Mouse (Mus musculus) cortical plate, adult 2 months (tissue): ENCODE data around the gene Uox. TPM values are rescaled to one million over a fixed set of nuclear protein-coding genes. Genes with fewer than 3 reads are reported as not detected.

Experiments used
- H3K27ac ChIP-seq: fragments of 200-500 bp; 2 replicates; pipeline ENCODE4 v1.5.1; 2012; ENCODE audit warnings: low read length, control low read depth, inconsistent platforms; ENCODE audit not compliant: insufficient read depth
- H3K4me1 ChIP-seq: fragments of 200-500 bp; 2 replicates; pipeline ENCODE4 v1.6.1; 2011; ENCODE audit warnings: low read length; ENCODE audit not compliant: control insufficient read depth, insufficient read depth
- H3K4me3 ChIP-seq: fragments of 200-500 bp; 2 replicates; pipeline ENCODE4 v1.5.1; 2011; ENCODE audit warnings: mild to moderate bottlenecking, low read length, control low read depth; ENCODE audit not compliant: insufficient read depth
- CTCF ChIP-seq: fragments of 200-500 bp; IDR thresholded peaks from 2 replicates; pipeline ENCODE4 v1.5.1; 2011; ENCODE audit warnings: mild to moderate bottlenecking, control low read depth, low read length; ENCODE audit not compliant: insufficient read depth; ENCODE audit errors: extremely low read depth
- POLR2A ChIP-seq: fragments of 200-500 bp; IDR thresholded peaks from 2 replicates; pipeline ENCODE4 v1.6.1; 2011; ENCODE audit warnings: mild to moderate bottlenecking, low read length, control low read depth; ENCODE audit not compliant: insufficient read depth; ENCODE audit errors: extremely low read depth
- polyA plus RNA-seq: library from polyadenylated mRNA; depleted of rRNA; stranded (reverse); fragments of >200 nt; gene quantifications from 2 replicates; pipeline ENCODE4 v1.2.3, GENCODE M21; 2012

The Uox gene
- polyA plus RNA-seq, 1 experiment = 0.75 TPM

- H3K27ac ChIP-seq = peak overlapping the region; percentile 87; the same call in 1 of the 2 replicates
- TF ChIP-seq CTCF (no peak), POLR2A (no peak)
- no peak overlapping the region for H3K4me3 ChIP-seq
- H3K4me1 ChIP-seq = peaks cover 5% of the 10 kb centered on the region
Measured at GRCm38 (mm10) chr3:146598411-146598810, 28.2 kb downstream of the Uox start.

GRCm38 (mm10) chr3:146599198-146599900 is 29.1 kb downstream of the Uox start:
- TF ChIP-seq POLR2A (no peak), CTCF (no peak)
- Histone ChIP-seq H3K27ac (peak overlapping the region; percentile 87), H3K4me3 (no peak overlapping the region), H3K4me1 (peaks cover 5% of the 10 kb centered on the region)

GRCm38 (mm10) chr3:146601205-146601604 is 31.0 kb downstream of the Uox start:
- Histone ChIP-seq H3K27ac (no peak overlapping the region), H3K4me3 (no peak overlapping the region)
- TF ChIP-seq POLR2A (no peak), CTCF (no peak)

GRCm38 (mm10) chr3:146602531-146602930 is 32.3 kb downstream of the Uox start:
- Histone ChIP-seq H3K27ac (no peak overlapping the region), H3K4me3 (no peak overlapping the region)
- TF ChIP-seq CTCF (no peak), POLR2A (no peak)

More at GRCm38 (mm10) chr3:146601205-146601604, 31.0 kb downstream of the Uox start:
- H3K4me1 ChIP-seq = peaks cover 5% of the 10 kb centered on the region

DNA sequence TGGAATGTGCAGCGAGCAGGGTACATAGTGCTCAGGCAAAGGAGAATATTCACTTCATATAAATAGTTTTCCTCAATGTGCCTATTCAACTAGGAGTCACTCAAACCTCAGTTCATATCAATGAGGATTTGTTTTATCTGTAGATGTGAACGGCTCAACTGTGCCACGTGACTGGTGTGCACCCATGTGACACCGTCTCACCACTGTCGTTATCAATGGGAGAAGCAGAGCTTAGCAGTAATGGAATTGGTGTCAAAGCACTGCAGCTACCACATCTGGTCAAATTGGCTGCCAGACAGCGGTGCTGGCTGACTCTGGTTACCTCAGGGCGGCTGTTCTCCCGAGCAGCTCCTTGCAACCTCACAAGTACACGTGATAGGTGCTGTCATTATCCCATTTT is 34.4 kb downstream of the Uox start:
- Histone ChIP-seq H3K4me1 (peaks cover 7% of the 10 kb centered on the region), H3K27ac (no peak overlapping the region), H3K4me3 (no peak overlapping the region)
- TF ChIP-seq POLR2A (no peak), CTCF (no peak)

More at GRCm38 (mm10) chr3:146602531-146602930, 32.3 kb downstream of the Uox start:
- peaks cover 8% of the 10 kb centered on the region for H3K4me1 ChIP-seq

DNA sequence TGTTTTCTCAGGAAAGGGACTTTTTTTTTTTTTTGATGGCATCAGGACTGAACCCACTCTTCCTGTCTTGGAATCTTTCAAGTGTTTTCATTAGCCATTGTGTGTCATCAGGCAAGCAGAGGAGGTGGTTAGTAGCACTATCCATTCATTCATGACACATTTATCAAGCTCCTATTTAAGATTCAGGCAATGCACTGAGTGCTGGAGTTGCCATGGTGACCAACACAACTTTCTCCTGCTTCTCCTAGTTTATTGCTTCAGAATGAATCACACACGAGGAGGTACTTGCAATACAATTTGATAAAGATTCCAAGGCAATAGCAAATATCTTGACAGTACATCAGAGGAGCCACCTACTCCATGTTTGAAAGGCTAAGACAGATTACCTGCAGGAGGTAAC is 37.1 kb downstream of the Uox start:
- no peak overlapping the region for H3K27ac ChIP-seq

DNA sequence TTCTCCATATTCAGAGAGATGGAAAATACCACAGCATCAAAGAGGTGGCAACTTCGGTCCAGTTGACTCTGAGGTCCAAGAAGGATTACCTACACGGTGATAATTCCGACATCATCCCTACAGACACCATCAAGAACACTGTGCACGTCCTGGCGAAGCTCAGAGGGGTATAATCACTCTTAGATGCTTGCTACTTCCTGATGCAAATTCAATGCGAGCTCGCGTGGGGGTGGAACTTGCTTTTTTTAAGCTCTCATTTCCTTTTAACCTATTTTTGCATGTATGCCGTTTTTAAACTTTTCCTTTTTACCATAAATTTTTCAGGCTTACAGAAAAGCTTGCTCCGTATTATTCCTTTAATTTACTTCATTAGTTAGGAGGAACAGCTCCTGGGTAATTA is 40.1 kb downstream of the Uox start:
- TF ChIP-seq POLR2A (no peak), CTCF (no peak)
- H3K4me1 ChIP-seq = peaks cover 10% of the 10 kb centered on the region
- H3K4me3 ChIP-seq = no peak overlapping the region
- no peak overlapping the region for H3K27ac ChIP-seq

More for the DNA sequence above, 37.1 kb downstream of the Uox start:
- Histone ChIP-seq H3K4me3 (no peak overlapping the region), H3K4me1 (peaks cover 10% of the 10 kb centered on the region)
- no peak for TF ChIP-seq POLR2A
- TF ChIP-seq CTCF = no peak

GRCm38 (mm10) chr3:146611261-146611660 is 41.0 kb downstream of the Uox start:
- Histone ChIP-seq H3K4me1 (peaks cover 10% of the 10 kb centered on the region), H3K27ac (no peak overlapping the region), H3K4me3 (no peak overlapping the region)
- TF ChIP-seq POLR2A = no peak

DNA sequence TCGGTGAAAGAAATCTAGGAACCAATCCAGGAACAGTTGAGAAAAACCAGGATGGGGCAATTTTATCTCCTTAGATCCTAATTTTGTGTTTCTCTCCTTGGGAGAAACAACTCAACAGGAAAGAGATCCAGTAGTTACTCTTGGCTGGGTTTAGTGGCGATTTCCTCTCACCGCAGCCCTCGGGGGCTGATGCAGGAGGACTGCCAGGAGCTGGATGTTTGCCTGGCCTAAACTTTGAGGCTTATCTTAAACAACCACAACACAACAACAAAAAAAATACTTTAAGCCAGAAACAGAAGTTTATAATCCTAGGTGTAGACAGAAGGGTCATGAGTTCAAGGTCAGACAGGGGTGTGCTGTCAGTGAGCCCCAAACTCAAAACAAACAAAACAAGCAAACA is 41.6 kb downstream of the Uox start:
- Histone ChIP-seq H3K27ac (no peak overlapping the region), H3K4me1 (peaks cover 9% of the 10 kb centered on the region), H3K4me3 (no peak overlapping the region)
- TF ChIP-seq POLR2A (no peak), CTCF (no peak)

DNA sequence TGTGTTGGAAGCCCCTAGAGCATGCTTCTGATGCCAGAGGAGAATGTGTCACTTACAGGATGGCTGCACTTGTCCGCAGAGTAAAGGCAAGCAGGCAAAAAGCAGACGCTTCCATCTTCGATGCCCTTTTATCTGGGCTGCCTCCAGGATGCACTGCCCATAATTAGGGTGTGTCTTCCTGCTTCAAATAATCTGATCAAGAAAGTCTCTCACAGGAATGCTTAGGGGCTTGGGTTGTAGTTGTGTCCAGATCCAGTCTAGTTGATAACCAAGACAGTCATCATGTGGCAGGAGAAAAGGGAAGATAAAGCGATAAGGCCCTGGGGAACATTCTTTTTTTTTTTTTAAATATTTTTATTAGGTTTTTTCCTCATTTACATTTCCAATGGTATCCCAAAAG is 45.3 kb downstream of the Uox start, which contains the start of gene Dnase2b:
TSS of gene Dnase2b (minus strand) at position 101 of the 400 bp plus-strand sequence.
- TF ChIP-seq CTCF (no peak), POLR2A (no peak)
- no peak within 1 kb of the TSS for H3K27ac ChIP-seq
- peaks cover 4% of the 10 kb centered on the region for H3K4me1 ChIP-seq
- H3K4me3 ChIP-seq = no peak within 1 kb of the TSS
